In genomic region chr12:112345797-112346196, GRCm38 (mm10) we compare ENCODE assay signal across 27 mouse cellular contexts.
A peak's percentile ranks its signal among the peaks of the same experiment; 100 is the strongest.
DNase-seq lines count a peak whose midpoint lies in the region; ATAC-seq lines count a peak whose summit lies in the region.
"Had no signal": no experiment of that assay in that cellular context is flagged by ENCODE, and none has a peak within 500 bp of the region (broad histone marks: within the 10 kb centered on the region; RNA-seq: fewer than 3 reads in every experiment).

No protein-coding gene starts in this region.

- H3K27ac ChIP-seq in brown adipose tissue, adult 24 weeks (replicated peaks; ENCODE audit: low read depth, low read length): peak overlapping the region; percentile 100
- H3K27ac ChIP-seq in heart, embryonic 13.5 days (replicated peaks): 0 out of 2 replicates have a peak overlapping the region, but pooled peaks have one; percentile 32
- H3K27ac ChIP-seq: embryonic facial prominence, embryonic 12.5 days; hindbrain, embryonic 12.5 days; limb, embryonic 15.5 days; liver, embryonic 13.5 days; macrophage; midbrain, embryonic 13.5 days had no signal

- H3K36me3 ChIP-seq in heart, embryonic 13.5 days: no peaks in the 10 kb centered on the region
- H3K36me3 ChIP-seq: embryonic facial prominence, embryonic 12.5 days; hindbrain, embryonic 12.5 days; limb, embryonic 10.5 days; limb, embryonic 15.5 days; liver, embryonic 13.5 days; midbrain, embryonic 13.5 days had no signal

- no peak overlapping the region for H3K9ac ChIP-seq in heart, embryonic 13.5 days
- H3K9ac ChIP-seq: embryonic facial prominence, embryonic 12.5 days; hindbrain, embryonic 12.5 days; limb, embryonic 15.5 days; liver, embryonic 13.5 days; midbrain, embryonic 13.5 days had no signal

- H3K4me1 ChIP-seq in brown adipose tissue, adult 24 weeks (ENCODE audit: control insufficient read depth, insufficient read depth, insufficient read length, low read length): peaks cover 26% of the 10 kb centered on the region
- H3K4me1 ChIP-seq in heart, embryonic 13.5 days: peaks cover 56% of the 10 kb centered on the region
- H3K4me1 ChIP-seq: liver, embryonic 13.5 days had no signal

- ATAC-seq in heart, embryonic 13.5 days (ENCODE audit: extremely low read depth, insufficient number of reproducible peaks, low FRiP score, low TSS enrichment): no peak
- ATAC-seq: forebrain, embryonic 16.5 days; intestine, embryonic 16.5 days; lung, postnatal 0 days; midbrain, embryonic 13.5 days had no signal

- no peak overlapping the region for H3K4me3 ChIP-seq in brown adipose tissue, adult 24 weeks (ENCODE audit: insufficient read depth, low read depth, low read length)
- no peak overlapping the region for H3K4me3 ChIP-seq in heart, embryonic 13.5 days
- H3K4me3 ChIP-seq: embryonic facial prominence, embryonic 12.5 days; hindbrain, embryonic 12.5 days; limb, embryonic 10.5 days; limb, embryonic 15.5 days; liver, embryonic 13.5 days; midbrain, embryonic 13.5 days had no signal

- intact Hi-C loops in heart, postnatal 36 days (cut with DNase I): loop anchor here (5.0 kb wide), 1 partner anchor 127 kb away; no protein-coding TSS in a partner anchor
- intact Hi-C loops in heart, postnatal 14 days (cut with DNase I): loop anchor here (5.0 kb wide), 2 partner anchors 102 to 198 kb away; partner anchors contain the start of gene Kif26a

- H3K4me2 ChIP-seq in heart, embryonic 13.5 days: no peak overlapping the region
- H3K4me2 ChIP-seq: embryonic facial prominence, embryonic 12.5 days; hindbrain, embryonic 12.5 days; limb, embryonic 15.5 days; liver, embryonic 13.5 days; midbrain, embryonic 13.5 days had no signal

- DNase-seq in heart, adult 11 months: peak; percentile 97
- no peak for DNase-seq in heart, postnatal 36 days
- peak; percentile 27 to 38 for DNase-seq in heart, postnatal 14 days
- no peak for DNase-seq in embryo, embryonic 11 days
- DNase-seq in thymus, postnatal 36 days: no peak
- no peak for DNase-seq in adrenal gland, adult 8-10 months
- DNase-seq: adrenal gland, adult 2 months; cerebellum, adult 11 months; cerebellum, adult 9-10 months; cerebellum, postnatal 36 days; gastrocnemius, postnatal 10 days; kidney, adult 9 months; kidney, postnatal 14 days; layer of hippocampus, adult 9-11 months; liver, embryonic 13.5 days; lung, adult 18-20 months had no signal

- 39% methylated on average over 5 of the region's 5 CpGs for WGBS in heart, embryonic 13.5 days

- peaks cover 20% of the 10 kb centered on the region for H3K27me3 ChIP-seq in heart, embryonic 13.5 days (replicated peaks)
- H3K27me3 ChIP-seq: embryonic facial prominence, embryonic 12.5 days; hindbrain, embryonic 12.5 days; limb, embryonic 15.5 days; liver, embryonic 13.5 days; midbrain, embryonic 13.5 days had no signal

- H3K9me3 ChIP-seq in heart, embryonic 13.5 days: 0 out of 2 replicates have a peak, but pooled peaks cover 6% of the 10 kb centered on the region
- H3K9me3 ChIP-seq: embryonic facial prominence, embryonic 12.5 days; limb, embryonic 10.5 days; limb, embryonic 15.5 days; liver, embryonic 13.5 days had no signal

Comparison
In these comparisons a context has a peak if more than half of its experiments do, and no peak if none do; other contexts are left out.
1. DNase-seq: peak in heart, adult 11 months (single experiment) and heart, postnatal 14 days (2 of 2); none in heart, postnatal 36 days (0 of 2), embryo, embryonic 11 days (single experiment), thymus, postnatal 36 days (0 of 2) and adrenal gland, adult 8-10 months (single experiment).